Mouse (Mus musculus) large intestine, adult 2 months (tissue): Measurements from ENCODE around the gene Agap2. TPM values are rescaled to one million over a fixed set of nuclear protein-coding genes. Genes with fewer than 3 reads are reported as not detected.
"Not testable (repeated sequence)": the region's sequence is repeated elsewhere in the genome, so short reads cannot be mapped to it uniquely, and the experiment has no call there.

Source experiments
- DNase-seq: peaks from one replicate; pipeline ENCODE4 v3.0.0-alpha.2; 2012; ENCODE audit warnings: low read depth, low spot score
- WGBS: fragments of 180-500 bp; shearing (Covaris S2); methylation state at CpG from one replicate; pipeline ENCODE4 v1.1.7; 2018; 5-methylcytosine and 5-hydroxymethylcytosine counted together
- polyA plus RNA-seq: library from polyadenylated mRNA; depleted of rRNA; stranded (reverse); fragments of >200 nt; gene quantifications from 2 replicates; pipeline ENCODE4 v1.2.3, GENCODE M21; 2012

Gene Agap2
- polyA plus RNA-seq, 1 experiment = 4.0 TPM

- DNase-seq = not testable (repeated sequence)
- WGBS = 72% methylated on average over 2 of the region's 2 CpGs
Measured at GRCm38 (mm10) chr10:127072969-127073368, 2.1 kb upstream of the Agap2 start.

GRCm38 (mm10) chr10:127073981-127074380 lies 1.1 kb upstream of the Agap2 start:
- 91% methylated on average over 1 of the region's 1 CpGs for WGBS

GRCm38 (mm10) chr10:127075651-127076050 lies 567 bp downstream of the Agap2 start:
- 54% methylated on average over 8 of the region's 8 CpGs for WGBS

More at GRCm38 (mm10) chr10:127073981-127074380, 1.1 kb upstream of the Agap2 start:
- no peak for DNase-seq

GRCm38 (mm10) chr10:127076082-127076481 lies 998 bp downstream of the Agap2 start:
- DNase-seq = no peak

More at GRCm38 (mm10) chr10:127075651-127076050, 567 bp downstream of the Agap2 start:
- DNase-seq = no peak

GRCm38 (mm10) chr10:127077515-127077914 lies 2.4 kb downstream of the Agap2 start:
- no peak for DNase-seq
- 21% methylated on average over 10 of the region's 10 CpGs for WGBS

More at GRCm38 (mm10) chr10:127076082-127076481, 998 bp downstream of the Agap2 start:
- 41% methylated on average over 4 of the region's 4 CpGs for WGBS

- no peak for DNase-seq
- WGBS = 15% methylated on average over 12 of the region's 12 CpGs
Measured at GRCm38 (mm10) chr10:127078001-127078676, 3.1 kb downstream of the Agap2 start.

DNA sequence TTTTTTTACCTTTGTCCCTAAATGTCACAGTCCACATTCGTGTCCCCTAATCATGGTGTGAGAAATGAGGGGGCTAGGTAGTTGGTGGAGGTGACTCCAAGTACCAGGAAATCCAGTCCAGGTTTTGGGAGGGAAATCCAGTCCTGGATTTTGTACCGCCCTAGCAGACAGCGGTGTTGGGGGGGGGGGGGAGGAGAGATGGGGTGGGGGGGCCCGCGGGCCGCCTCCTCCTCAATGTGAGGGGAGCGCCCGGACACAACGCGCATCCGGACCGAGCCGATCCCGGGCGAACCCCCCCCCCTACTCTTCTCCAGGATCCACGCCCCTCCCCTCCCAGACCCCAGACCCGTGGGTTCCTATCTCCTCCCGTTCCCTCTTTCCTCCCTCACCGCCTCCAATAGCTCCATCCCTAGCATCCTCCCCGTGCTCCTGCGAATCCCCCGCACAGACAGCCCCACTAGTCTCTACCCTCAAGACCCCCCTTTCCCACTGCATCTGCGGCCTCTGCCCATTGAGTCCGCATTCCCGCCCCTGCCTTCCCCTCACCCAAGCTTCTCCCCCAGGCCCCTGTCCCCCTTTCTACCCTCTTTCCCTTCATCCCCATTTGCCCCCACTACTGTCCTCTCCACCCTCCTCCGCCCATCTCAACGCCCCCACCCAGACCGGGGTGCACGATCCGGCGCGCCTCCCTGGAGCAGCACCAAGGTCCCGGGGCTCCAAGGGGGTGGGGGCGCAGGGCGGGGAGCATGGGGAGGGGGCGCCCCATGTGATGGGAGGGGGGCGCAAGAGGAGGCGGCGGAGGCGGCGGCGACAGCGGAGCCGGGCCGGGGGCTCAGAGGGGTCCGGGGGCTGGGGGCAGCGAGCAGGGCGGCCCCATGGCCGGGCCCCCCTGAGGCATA lies 3.8 kb downstream of the Agap2 start:
- WGBS = 10% methylated on average over 38 of the region's 49 CpGs
- DNase-seq = no peak

- DNase-seq = no peak
- WGBS = 13% methylated on average over 70 of the region's 70 CpGs
Measured at GRCm38 (mm10) chr10:127079665-127080391, 4.7 kb downstream of the Agap2 start.

- WGBS = 14% methylated on average over 48 of the region's 48 CpGs
- DNase-seq = no peak
Measured at GRCm38 (mm10) chr10:127080901-127081780, 6.1 kb downstream of the Agap2 start.

DNA sequence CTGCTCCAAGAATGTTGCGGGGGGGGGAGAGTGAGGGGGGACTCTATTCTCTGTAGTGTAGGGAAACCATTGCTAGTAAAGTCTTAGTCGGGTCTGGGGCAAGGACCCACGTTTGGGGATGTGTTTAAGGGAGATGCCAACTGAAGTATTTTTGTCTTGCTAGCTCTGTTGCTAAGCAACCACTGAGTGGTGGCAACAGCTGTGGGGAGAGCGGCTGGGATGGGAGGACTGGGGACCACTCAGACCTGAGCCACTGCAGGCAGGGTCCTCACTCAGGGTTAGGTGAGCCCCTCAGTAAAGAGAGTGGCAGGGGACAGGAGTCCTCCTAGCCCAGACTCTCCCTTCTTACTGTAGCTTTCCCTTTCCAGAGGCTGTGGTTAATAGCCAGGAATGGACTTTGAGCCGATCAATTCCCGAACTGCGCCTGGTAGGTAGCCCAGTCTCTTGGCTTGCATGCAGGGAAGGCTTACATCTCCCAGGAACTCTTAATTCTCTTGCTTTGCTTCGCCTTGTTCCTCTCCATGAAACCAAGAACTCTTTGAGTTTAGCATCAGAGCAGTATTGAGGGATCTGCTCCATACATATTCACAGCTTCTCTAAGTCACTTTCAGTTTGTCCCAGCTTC lies 7.0 kb downstream of the Agap2 start:
- WGBS = 13% methylated on average over 8 of the region's 8 CpGs
- DNase-seq = no peak

DNA sequence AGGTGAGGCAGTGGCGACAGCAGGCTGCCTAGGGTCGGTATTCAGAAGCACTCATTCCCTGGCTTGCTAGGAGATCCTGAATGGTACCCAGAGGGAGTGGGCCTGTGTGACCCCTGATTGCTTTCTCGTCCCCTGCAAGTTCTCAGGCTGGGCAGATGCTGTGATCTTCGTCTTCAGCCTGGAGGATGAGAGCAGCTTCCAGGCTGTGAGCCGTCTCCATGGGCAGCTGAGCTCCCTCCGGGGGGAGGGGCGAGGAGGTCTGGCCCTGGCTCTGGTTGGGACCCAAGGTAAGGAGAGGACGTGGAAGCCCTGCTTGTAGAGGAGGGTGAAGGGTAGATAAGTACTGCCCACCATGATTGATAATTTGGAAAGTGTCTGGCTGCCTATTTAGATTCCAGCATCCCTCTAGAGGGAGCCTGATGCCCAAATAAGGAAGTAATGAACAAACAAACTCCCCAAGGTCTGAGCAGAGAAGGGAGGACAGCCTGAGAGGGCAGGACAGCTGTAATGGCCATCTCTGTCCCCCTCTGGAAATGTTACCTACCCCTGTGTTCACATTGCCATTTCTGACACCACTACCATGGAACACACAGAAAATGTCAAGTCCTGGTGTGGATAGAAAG lies 8.3 kb downstream of the Agap2 start:
- 36% methylated on average over 8 of the region's 8 CpGs for WGBS
- DNase-seq = no peak

DNA sequence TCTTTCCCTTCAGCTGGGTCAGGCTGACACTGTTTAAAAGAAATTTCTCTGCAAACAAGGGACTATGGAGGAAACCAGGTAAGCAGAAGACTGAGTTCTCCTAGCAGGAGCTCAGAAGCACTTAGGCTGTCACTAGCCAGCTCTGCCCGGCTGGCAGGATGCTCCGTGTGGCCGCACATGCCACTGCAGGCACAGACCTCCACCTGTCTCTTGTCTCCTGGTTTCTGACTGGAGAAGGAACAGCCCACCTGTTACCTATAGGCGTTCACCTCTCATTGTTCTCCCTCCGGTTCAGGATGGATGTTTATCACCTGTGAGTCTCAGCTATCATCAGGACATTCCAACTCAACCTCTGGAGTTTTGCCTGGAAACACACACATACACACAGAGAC lies 8.8 kb downstream of the Agap2 start:
- WGBS = 32% methylated on average over 5 of the region's 5 CpGs
- DNase-seq = no peak

GRCm38 (mm10) chr10:127085052-127085451 lies 10.0 kb downstream of the Agap2 start:
- DNase-seq = no peak
- 79% methylated on average over 9 of the region's 9 CpGs for WGBS

GRCm38 (mm10) chr10:127085633-127086032 lies 10.5 kb downstream of the Agap2 start:
- 54% methylated on average over 6 of the region's 6 CpGs for WGBS
- DNase-seq = no peak

DNA sequence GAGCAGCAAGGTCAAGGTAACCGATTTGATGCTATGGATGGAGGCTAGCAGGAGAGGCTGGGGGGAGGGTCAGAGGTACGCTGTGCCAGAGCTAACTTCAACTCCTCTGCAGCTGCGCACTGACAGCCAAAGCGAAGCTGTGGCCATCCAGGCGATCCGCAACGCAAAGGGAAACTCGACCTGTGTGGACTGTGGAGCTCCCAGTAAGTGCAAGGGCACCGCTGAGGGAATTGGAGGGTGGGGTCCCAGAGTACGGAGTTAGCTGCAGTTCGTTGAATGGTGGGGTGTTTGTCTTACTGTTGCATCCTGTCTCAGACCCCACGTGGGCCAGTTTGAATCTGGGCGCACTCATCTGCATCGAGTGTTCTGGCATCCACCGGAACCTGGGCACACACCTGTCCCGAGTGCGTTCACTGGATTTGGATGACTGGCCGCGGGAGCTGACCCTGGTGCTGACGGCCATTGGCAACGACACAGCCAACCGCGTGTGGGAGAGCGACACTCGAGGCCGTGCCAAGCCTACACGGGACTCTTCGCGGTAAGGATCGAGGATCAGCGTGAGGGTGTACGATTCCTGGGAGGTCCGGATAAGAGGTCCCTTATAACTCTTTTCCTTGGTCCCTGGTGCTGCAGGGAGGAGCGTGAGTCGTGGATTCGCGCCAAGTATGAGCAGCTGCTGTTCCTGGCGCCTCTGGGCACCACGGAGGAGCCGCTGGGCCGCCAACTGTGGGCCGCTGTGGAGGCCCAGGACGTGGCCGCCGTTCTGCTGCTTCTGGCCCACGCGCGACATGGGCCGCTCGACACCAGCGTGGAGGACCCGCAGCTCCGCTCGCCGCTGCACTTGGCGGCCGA lies 15.7 kb downstream of the Agap2 start:
- no peak for DNase-seq

DNA sequence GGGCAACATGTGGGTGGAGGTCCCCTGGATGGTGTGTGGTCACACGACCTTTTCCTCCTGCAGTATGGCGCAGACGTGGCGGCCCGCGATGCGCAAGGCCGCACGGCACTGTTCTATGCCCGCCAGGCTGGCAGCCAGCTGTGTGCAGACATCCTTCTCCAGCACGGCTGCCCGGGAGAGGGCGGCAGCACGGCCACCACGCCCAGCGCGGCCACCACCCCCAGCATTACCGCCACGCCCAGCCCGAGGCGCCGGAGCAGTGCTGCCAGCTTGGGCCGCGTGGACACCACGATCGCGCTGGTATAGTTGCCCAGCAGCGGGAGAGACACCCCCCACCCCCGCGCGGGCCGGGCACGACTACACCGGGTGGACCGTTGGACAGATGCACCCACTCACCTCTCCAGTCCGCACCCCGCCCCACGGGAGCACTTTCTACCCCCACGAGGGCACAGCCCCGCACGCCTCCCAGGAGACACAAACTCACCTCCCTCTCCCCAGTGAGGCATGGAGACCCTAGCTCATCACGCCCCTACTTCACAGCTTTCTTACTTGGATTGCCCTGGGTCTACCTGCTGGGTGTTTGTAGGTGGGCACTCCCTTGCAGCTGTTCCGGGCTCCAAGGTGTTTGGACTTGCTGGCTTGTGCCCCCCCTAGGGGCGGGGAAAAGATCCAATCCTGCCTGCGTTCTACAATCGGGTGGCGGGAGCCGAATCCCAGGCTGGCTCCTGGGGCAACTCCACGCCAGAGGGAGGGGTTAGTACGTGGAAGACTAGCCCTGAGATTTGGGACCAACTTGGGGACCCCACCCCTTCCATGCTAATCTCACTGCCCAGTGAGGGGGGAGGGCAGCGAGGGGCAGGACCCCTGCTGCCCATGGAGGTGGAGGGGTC lies 16.7 kb downstream of the Agap2 start:
- WGBS = 14% methylated on average over 50 of the region's 51 CpGs
- DNase-seq = no peak

More for the DNA sequence above, 15.7 kb downstream of the Agap2 start:
- WGBS = 15% methylated on average over 57 of the region's 57 CpGs
